Mouse (Mus musculus) thymus, adult 2 months (tissue): Measurements from ENCODE around the gene Prpf38b.

Experiments
- CTCF ChIP-seq: fragments of 200-500 bp; IDR thresholded peaks from 2 replicates; pipeline ENCODE4 v1.5.1; 2012; ENCODE audit warnings: mild to moderate bottlenecking, control low read depth, low read length, moderate library complexity, borderline replicate concordance; ENCODE audit not compliant: control insufficient read depth, poor library complexity, insufficient read depth; ENCODE audit errors: extremely low read depth
- POLR2A ChIP-seq: fragments of 200-500 bp; IDR thresholded peaks from 2 replicates; pipeline ENCODE4 v1.6.1; 2012; ENCODE audit warnings: mild to moderate bottlenecking, low read length, control low read depth, moderate library complexity; ENCODE audit not compliant: control insufficient read depth, poor library complexity, insufficient read depth; ENCODE audit errors: extremely low read depth

DNA sequence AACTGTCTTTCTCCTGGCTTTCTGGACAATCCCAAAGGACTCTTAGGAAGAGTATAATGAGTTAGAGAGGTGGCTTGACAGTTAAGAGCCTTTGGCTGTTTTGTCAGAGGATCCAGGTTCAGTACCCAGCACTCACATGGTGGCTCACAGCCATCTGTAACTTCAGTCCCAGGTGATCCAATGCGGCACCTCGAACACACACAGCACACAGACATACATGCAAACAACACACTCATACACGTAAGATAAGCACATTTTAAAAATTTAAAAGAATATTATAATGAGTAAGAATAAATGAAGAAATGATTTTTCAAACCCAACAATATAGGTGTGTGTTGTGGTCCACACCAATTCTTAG, 23.9 kb downstream of the Prpf38b start:
- TF ChIP-seq CTCF, result no peak
- TF ChIP-seq POLR2A, result no peak
